Comparison of ENCODE assay signal across 25 mouse cellular contexts in genomic region chr19:33022839-33023428, GRCm38 (mm10).
"Had no signal": no experiment of that assay in that cellular context is flagged by ENCODE, and none has a peak within 500 bp of the region (broad histone marks: within the 10 kb centered on the region; RNA-seq: fewer than 3 reads in every experiment).

No protein-coding gene starts in this region.

- H3K36me3 ChIP-seq: heart, embryonic 10.5 days; heart, embryonic 12.5 days; hindbrain, embryonic 10.5 days; hindbrain, embryonic 12.5 days; intestine, embryonic 15.5 days; limb, embryonic 10.5 days; limb, embryonic 12.5 days had no signal

- H3K9ac ChIP-seq: heart, embryonic 12.5 days; hindbrain, embryonic 12.5 days; hindbrain, embryonic 14.5 days; intestine, embryonic 15.5 days; limb, embryonic 12.5 days had no signal

- H3K9me3 ChIP-seq: heart, embryonic 10.5 days; hindbrain, embryonic 10.5 days; hindbrain, embryonic 12.5 days; intestine, embryonic 15.5 days; limb, embryonic 10.5 days; limb, embryonic 12.5 days had no signal

- H3K27me3 ChIP-seq: heart, embryonic 12.5 days; hindbrain, embryonic 12.5 days; intestine, embryonic 15.5 days; limb, embryonic 12.5 days had no signal

- ATAC-seq: hindbrain, embryonic 16.5 days; inflammation-experienced regulatory T-cells, adult 6 months; intestine, embryonic 15.5 days; intestine, postnatal 0 days had no signal

- H3K27ac ChIP-seq: gastrocnemius, adult 2 months; heart, embryonic 10.5 days; hindbrain, embryonic 10.5 days; hindbrain, embryonic 12.5 days; hindbrain, embryonic 14.5 days; intestine, embryonic 15.5 days; layer of hippocampus, adult 2 months; left cerebral cortex, adult 2 months; limb, embryonic 10.5 days; limb, embryonic 12.5 days had no signal

- DNase-seq: gastrocnemius, adult 2 months; gastrocnemius, postnatal 10 days; gastrocnemius, postnatal 25 days; heart, adult 18-20 months; heart, postnatal 10 days; heart, postnatal 4 days; kidney, adult 18-20 months; kidney, adult 8-10 months; kidney, postnatal 10 days; kidney, postnatal 25 days; kidney, postnatal 4 days; liver had no signal

- H3K4me2 ChIP-seq: heart, embryonic 12.5 days; hindbrain, embryonic 12.5 days; hindbrain, embryonic 14.5 days; intestine, embryonic 15.5 days; limb, embryonic 12.5 days had no signal

- H3K4me3 ChIP-seq: gastrocnemius, adult 2 months; heart, embryonic 10.5 days; heart, embryonic 12.5 days; hindbrain, embryonic 10.5 days; hindbrain, embryonic 12.5 days; intestine, embryonic 15.5 days; layer of hippocampus, adult 2 months; left cerebral cortex, adult 2 months; limb, embryonic 10.5 days; limb, embryonic 12.5 days had no signal

- H3K4me1 ChIP-seq: heart, embryonic 10.5 days; heart, embryonic 12.5 days; hindbrain, embryonic 10.5 days; hindbrain, embryonic 12.5 days; intestine, embryonic 15.5 days; limb, embryonic 10.5 days; limb, embryonic 12.5 days had no signal
